Mouse (Mus musculus): ENCODE data around the gene C1qtnf9. TPM values are rescaled to one million over a fixed set of nuclear protein-coding genes. Genes with fewer than 3 reads are reported as not detected.
A peak's percentile ranks its signal among the peaks of the same experiment; 100 is the strongest.

Gene C1qtnf9
- polyA plus RNA-seq, 1 experiment from 2014 or later: 0.45 TPM

DNA sequence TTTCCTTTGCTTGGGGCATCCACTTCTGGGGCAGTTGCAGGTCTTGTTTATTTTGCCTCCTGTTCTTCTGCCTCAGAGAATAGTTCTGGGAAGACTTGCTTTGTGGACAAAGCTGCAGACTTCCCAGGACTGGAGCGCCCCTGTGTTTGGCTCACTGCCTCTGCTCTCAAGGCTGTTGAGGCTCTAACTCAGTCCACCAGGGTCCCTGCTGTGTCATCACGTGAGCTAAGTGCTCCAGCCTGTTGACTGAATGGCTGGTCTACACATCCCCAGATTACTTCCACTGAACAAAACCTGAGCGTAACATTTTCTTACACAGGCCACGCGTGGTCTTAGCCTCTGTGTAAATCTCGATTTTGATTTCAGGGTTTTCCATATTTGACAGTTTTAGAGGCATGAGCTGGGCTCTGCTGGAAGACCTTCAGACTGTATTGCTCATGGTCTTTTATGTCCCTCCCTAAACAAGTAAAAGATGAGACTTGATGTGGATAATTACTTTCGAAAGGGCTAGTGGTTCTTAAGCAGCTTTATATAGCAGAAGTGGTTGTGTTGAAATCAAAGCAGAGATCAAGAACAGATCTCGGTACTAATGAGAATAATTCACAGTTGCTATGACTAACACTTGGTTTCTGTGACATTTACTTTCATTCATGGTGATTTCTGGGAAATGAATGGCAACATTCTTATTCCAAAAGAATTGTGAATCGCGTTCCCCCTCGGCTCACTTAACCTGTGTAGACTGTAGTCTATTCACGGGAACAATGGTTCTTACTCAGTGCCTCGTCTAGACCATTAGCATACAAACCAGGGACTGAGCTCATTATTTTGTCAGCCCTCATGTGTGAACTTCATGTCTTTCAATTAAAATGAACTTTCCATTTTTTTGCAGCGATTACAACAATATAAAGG, 14.8 kb upstream of the C1qtnf9 start:
- H3K27me3 ChIP-seq (replicated peaks; ENCODE audit: insufficient read depth, low read length): no peaks in the 10 kb centered on the region
- TF ChIP-seq EP300 (IDR thresholded peaks at IDR 0.05): no peak
- no peak for TF ChIP-seq CTCF (IDR thresholded peaks at IDR 0.05)
- DNase-seq (ENCODE audit: low spot score): no peak
- peaks cover 24% of the 10 kb centered on the region; the same call in 1 of the 2 replicates for H3K36me3 ChIP-seq (ENCODE audit: insufficient read depth, low read length)
- ATAC-seq: no peak
- no peak overlapping the region for H3K9ac ChIP-seq (replicated peaks; ENCODE audit: low read depth)
- 75% methylated on average over 14 of the region's 14 CpGs for WGBS
- no peak overlapping the region for H3K4me2 ChIP-seq (replicated peaks; ENCODE audit: low read depth, low read length)
- H3K4me1 ChIP-seq (ENCODE audit: insufficient read depth, low read depth, low read length): no peaks in the 10 kb centered on the region
- H3K27ac ChIP-seq (ENCODE audit: low read length): 0 out of 2 replicates have a peak overlapping the region, but pooled peaks have one; percentile 32
- H3K9me3 ChIP-seq (ENCODE audit: low read length): no peaks in the 10 kb centered on the region
- no peak overlapping the region for H3K4me3 ChIP-seq (ENCODE audit: low read depth, low read length)

- DNase-seq (ENCODE audit: low spot score) (no peak), ATAC-seq (no peak)
- no peak for TF ChIP-seq CTCF (IDR thresholded peaks at IDR 0.05)
- TF ChIP-seq EP300 (IDR thresholded peaks at IDR 0.05): no peak
- H3K27me3 ChIP-seq (replicated peaks; ENCODE audit: insufficient read depth, low read length): no peaks in the 10 kb centered on the region
- H3K27ac ChIP-seq (ENCODE audit: low read length): no peak overlapping the region
- peaks cover 24% of the 10 kb centered on the region; the same call in 1 of the 2 replicates for H3K36me3 ChIP-seq (ENCODE audit: insufficient read depth, low read length)
- no peaks in the 10 kb centered on the region for H3K9me3 ChIP-seq (ENCODE audit: low read length)
- H3K4me1 ChIP-seq (ENCODE audit: insufficient read depth, low read depth, low read length): no peaks in the 10 kb centered on the region
- H3K9ac ChIP-seq (replicated peaks; ENCODE audit: low read depth): no peak overlapping the region
- no peak overlapping the region for H3K4me3 ChIP-seq (ENCODE audit: low read depth, low read length)
- H3K4me2 ChIP-seq (replicated peaks; ENCODE audit: low read depth, low read length): no peak overlapping the region
- WGBS: 95% methylated on average over 10 of the region's 10 CpGs
These were observed 14.2 kb upstream of the C1qtnf9 start for GRCm38 (mm10) chr14:60753801-60754126.

DNA sequence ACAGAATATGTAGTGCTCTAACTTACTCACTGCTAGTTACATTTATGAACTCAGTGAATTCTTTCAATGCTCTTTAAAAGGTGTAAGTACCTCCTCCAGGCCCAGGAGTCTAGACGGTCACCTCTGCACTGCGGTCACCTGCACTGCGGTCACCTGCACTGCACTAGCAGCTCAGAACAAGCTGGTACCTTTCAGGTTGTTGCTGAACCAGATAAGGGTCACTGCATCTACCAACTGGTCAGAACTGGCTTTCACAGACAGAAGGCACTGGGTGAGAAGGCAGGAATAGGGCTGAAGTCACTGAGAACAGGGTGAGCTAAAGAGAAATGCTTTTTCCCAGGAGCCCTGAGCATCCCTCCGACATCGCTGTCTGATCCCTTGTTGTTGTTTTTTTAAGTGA, 13.3 kb upstream of the C1qtnf9 start:
- Histone ChIP-seq H3K36me3 (ENCODE audit: insufficient read depth, low read length) (peaks cover 27% of the 10 kb centered on the region; the same call in 1 of the 2 replicates), H3K4me1 (ENCODE audit: insufficient read depth, low read depth, low read length) (no peaks in the 10 kb centered on the region), H3K9me3 (ENCODE audit: low read length) (no peaks in the 10 kb centered on the region), H3K4me2 (replicated peaks; ENCODE audit: low read depth, low read length) (no peak overlapping the region), H3K27ac (ENCODE audit: low read length) (no peak overlapping the region), H3K4me3 (ENCODE audit: low read depth, low read length) (no peak overlapping the region), H3K27me3 (replicated peaks; ENCODE audit: insufficient read depth, low read length) (no peaks in the 10 kb centered on the region), H3K9ac (replicated peaks; ENCODE audit: low read depth) (no peak overlapping the region)
- ATAC-seq (no peak), DNase-seq (ENCODE audit: low spot score) (no peak)
- 93% methylated on average over 5 of the region's 5 CpGs for WGBS
- TF ChIP-seq EP300 (IDR thresholded peaks at IDR 0.05) (no peak), CTCF (IDR thresholded peaks at IDR 0.05) (no peak)

- Histone ChIP-seq H3K27me3 (replicated peaks; ENCODE audit: insufficient read depth, low read length) (no peaks in the 10 kb centered on the region), H3K36me3 (ENCODE audit: insufficient read depth, low read length) (peaks cover 29% of the 10 kb centered on the region; the same call in 1 of the 2 replicates), H3K9ac (replicated peaks; ENCODE audit: low read depth) (no peak overlapping the region), H3K9me3 (ENCODE audit: low read length) (no peaks in the 10 kb centered on the region), H3K4me3 (ENCODE audit: low read depth, low read length) (no peak overlapping the region), H3K27ac (ENCODE audit: low read length) (no peak overlapping the region), H3K4me1 (ENCODE audit: insufficient read depth, low read depth, low read length) (no peaks in the 10 kb centered on the region), H3K4me2 (replicated peaks; ENCODE audit: low read depth, low read length) (no peak overlapping the region)
- TF ChIP-seq CTCF (IDR thresholded peaks at IDR 0.05) (no peak), EP300 (IDR thresholded peaks at IDR 0.05) (no peak)
- no peak for ATAC-seq
- 83% methylated on average over 15 of the region's 15 CpGs for WGBS
- no peak for DNase-seq (ENCODE audit: low spot score)
These were observed 11.7 kb upstream of the C1qtnf9 start for GRCm38 (mm10) chr14:60756271-60756670.

GRCm38 (mm10) chr14:60757265-60757664, 10.7 kb upstream of the C1qtnf9 start:
- DNase-seq (ENCODE audit: low spot score) (peak; percentile 30), ATAC-seq (peak; percentile 40; the same call in 1 of the 2 replicates)
- no peak overlapping the region for H3K4me3 ChIP-seq (ENCODE audit: low read depth, low read length)
- no peak overlapping the region for H3K27ac ChIP-seq (ENCODE audit: low read length)
- no peak overlapping the region for H3K4me2 ChIP-seq (replicated peaks; ENCODE audit: low read depth, low read length)
- no peaks in the 10 kb centered on the region for H3K27me3 ChIP-seq (replicated peaks; ENCODE audit: insufficient read depth, low read length)
- H3K9ac ChIP-seq (replicated peaks; ENCODE audit: low read depth): no peak overlapping the region
- WGBS: 92% methylated on average over 8 of the region's 8 CpGs
- H3K4me1 ChIP-seq (ENCODE audit: insufficient read depth, low read depth, low read length): no peaks in the 10 kb centered on the region
- TF ChIP-seq CTCF (IDR thresholded peaks at IDR 0.05) (no peak), EP300 (IDR thresholded peaks at IDR 0.05) (no peak)
- H3K9me3 ChIP-seq (ENCODE audit: low read length): no peaks in the 10 kb centered on the region
- H3K36me3 ChIP-seq (ENCODE audit: insufficient read depth, low read length): peaks cover 33% of the 10 kb centered on the region; the same call in 1 of the 2 replicates

GRCm38 (mm10) chr14:60757722-60758121, 10.2 kb upstream of the C1qtnf9 start:
- Histone ChIP-seq H3K4me3 (ENCODE audit: low read depth, low read length) (no peak overlapping the region), H3K36me3 (ENCODE audit: insufficient read depth, low read length) (peaks cover 33% of the 10 kb centered on the region; the same call in 1 of the 2 replicates), H3K9ac (replicated peaks; ENCODE audit: low read depth) (no peak overlapping the region), H3K4me1 (ENCODE audit: insufficient read depth, low read depth, low read length) (no peaks in the 10 kb centered on the region), H3K27ac (ENCODE audit: low read length) (no peak overlapping the region), H3K27me3 (replicated peaks; ENCODE audit: insufficient read depth, low read length) (no peaks in the 10 kb centered on the region), H3K4me2 (replicated peaks; ENCODE audit: low read depth, low read length) (no peak overlapping the region), H3K9me3 (ENCODE audit: low read length) (no peaks in the 10 kb centered on the region)
- WGBS: 90% methylated on average over 7 of the region's 7 CpGs
- TF ChIP-seq EP300 (IDR thresholded peaks at IDR 0.05) (no peak), CTCF (IDR thresholded peaks at IDR 0.05) (no peak)
- ATAC-seq: no peak
- DNase-seq (ENCODE audit: low spot score): no peak

Measured in lung, postnatal 0 days (tissue).